Mouse (Mus musculus): ENCODE measurements around the gene Rapgef4.

DNA sequence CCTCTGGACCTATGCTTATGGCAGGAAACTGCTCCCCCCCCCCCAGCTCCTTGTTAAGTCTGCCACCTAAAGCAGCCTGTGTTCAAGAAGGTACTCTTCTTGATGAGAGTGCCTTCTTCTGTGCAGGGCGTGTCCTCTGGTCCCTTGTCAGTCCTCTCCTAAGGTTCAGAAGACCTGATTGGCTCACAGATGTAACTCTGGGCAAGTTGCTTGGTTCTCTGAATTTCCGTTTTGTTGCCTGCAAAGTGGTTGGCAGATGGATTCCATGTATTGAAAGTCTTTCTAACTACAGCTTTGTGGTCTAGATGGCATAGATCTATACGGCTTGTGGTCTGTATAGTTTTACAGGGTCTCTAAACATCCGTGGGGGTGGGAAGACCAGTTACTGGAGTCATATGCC is 101.8 kb downstream of the Rapgef4 start:
- TF ChIP-seq CTCF (IDR thresholded peaks at IDR 0.05; ENCODE audit: borderline replicate concordance, control insufficient read depth, extremely low read depth, insufficient read depth, low read length, poor library complexity) (no peak), POLR2A (IDR thresholded peaks at IDR 0.05; ENCODE audit: control insufficient read depth, extremely low read depth, insufficient read depth, low read length, poor library complexity) (no peak)

Measured in thymus, adult 2 months (tissue).